Mouse (Mus musculus): ENCODE results near the gene Ifitm7.

GRCm38 (mm10) chr16:13992518-13993248, 6.0 kb upstream of the Ifitm7 start:
- TF ChIP-seq ETS1 (IDR thresholded peaks at IDR 0.05; ENCODE audit: low read depth, low read length) (no peak), USF1 (IDR thresholded peaks at IDR 0.05; ENCODE audit: low read depth, low read length) (no peak), CTCF (IDR thresholded peaks at IDR 0.05 in 2 of 3, conservative IDR thresholded peaks at IDR 0.05 in 1 of 3; ENCODE audit: control insufficient read depth in 1 of 3, insufficient read depth in 1 of 3, low read depth in 2 of 3, low read length in 3 of 3, poor library complexity in 1 of 3, severe bottlenecking in 1 of 3) (no peak), SMC3 (IDR thresholded peaks at IDR 0.05; ENCODE audit: low read depth, low read length) (no peak), TCF12 (IDR thresholded peaks at IDR 0.05; ENCODE audit: low read depth, low read length) (no peak), POLR2AphosphoS2 (IDR thresholded peaks at IDR 0.05; ENCODE audit: low read length) (no peak), UBTF (IDR thresholded peaks at IDR 0.05; ENCODE audit: borderline replicate concordance, insufficient read depth, low read depth, low read length) (no peak), POLR2A (IDR thresholded peaks at IDR 0.05; ENCODE audit: control insufficient read depth in 1 of 2, insufficient read depth in 1 of 2, low read depth in 1 of 2, low read length in 2 of 2, poor library complexity in 1 of 2) (no peak)
